Mouse (Mus musculus) C2C12 (cell line): ENCODE results near the gene E2f4.

ENCODE experiments used
- CEBPB ChIP-seq: IDR thresholded peaks from one replicate; pipeline ENCODE4 v1.6.1; 2011; ENCODE audit warnings: low read depth, mild to moderate bottlenecking, control low read depth, moderate library complexity
- CTCF ChIP-seq: IDR thresholded peaks from one replicate; pipeline ENCODE4 v1.5.1; 2011; ENCODE audit not compliant: control insufficient read depth, insufficient read depth, insufficient read length
- FOSL1 ChIP-seq: IDR thresholded peaks from one replicate; pipeline ENCODE4 v1.8.0; 2011; ENCODE audit warnings: mild to moderate bottlenecking, low read length; ENCODE audit not compliant: poor library complexity, insufficient read depth, severe bottlenecking
- MAX ChIP-seq: IDR thresholded peaks from one replicate; pipeline ENCODE4 v1.6.1; 2011; ENCODE audit warnings: mild to moderate bottlenecking, control low read depth
- MYOD1 ChIP-seq: IDR thresholded peaks from one replicate; pipeline ENCODE4 v1.6.1; 2011; ENCODE audit warnings: low read depth; ENCODE audit not compliant: control insufficient read depth, insufficient read length
- MYOG ChIP-seq: IDR thresholded peaks from one replicate; pipeline ENCODE4 v1.6.1; 2011; ENCODE audit not compliant: control insufficient read depth, insufficient read length; ENCODE audit errors: extremely low read depth
- USF1 ChIP-seq: IDR thresholded peaks from one replicate; pipeline ENCODE4 v1.6.1; 2011; ENCODE audit warnings: low read depth, mild to moderate bottlenecking, control low read depth, moderate library complexity

- TF ChIP-seq USF1, result no peak
- no peak for TF ChIP-seq CTCF
- TF ChIP-seq MAX, result no peak
- no peak for TF ChIP-seq MYOD1
- TF ChIP-seq CEBPB, result no peak
- TF ChIP-seq MYOG, result no peak
- TF ChIP-seq FOSL1, result no peak
These were observed 14.3 kb downstream of the E2f4 start for GRCm38 (mm10) chr8:105311718-105312117.
